Mouse (Mus musculus): Measurements from ENCODE around the gene Sigmar1.
"Not testable (repeated sequence)": the region's sequence is repeated elsewhere in the genome, so short reads cannot be mapped to it uniquely, and the experiment has no call there.

- TF ChIP-seq CTCF (IDR thresholded peaks at IDR 0.05; ENCODE audit: borderline replicate concordance, extremely low read depth, insufficient read depth, insufficient read length); POLR2A (IDR thresholded peaks at IDR 0.05; ENCODE audit: borderline replicate concordance, extremely low read depth, insufficient read depth, insufficient read length, poor library complexity, severe bottlenecking): not testable (repeated sequence)
Observed at GRCm38 (mm10) chr4:41702226-41702625, 53.7 kb downstream of the Sigmar1 start.

All from brain, embryonic 14.5 days (tissue).